Mouse (Mus musculus) left cerebral cortex, postnatal 14 days (tissue): Measurements from ENCODE around the gene Rftn1. TPM values are rescaled to one million over a fixed set of nuclear protein-coding genes. Genes with fewer than 3 reads are reported as not detected.
A peak's percentile ranks its signal among the peaks of the same experiment; 100 is the strongest.
"Not testable (repeated sequence)": the region's sequence is repeated elsewhere in the genome, so short reads cannot be mapped to it uniquely, and the experiment has no call there.

Experiments used
- DNase-seq, 2 experiments: peaks; one replicate each; pipeline ENCODE4 v3.0.0; 2021 to 2022; ENCODE audit warnings: low spot score in 2 of 2, mixed read lengths in 1 of 2
- intact Hi-C: fragments of 180-260 bp; cut with DNase I; formaldehyde crosslinking; loops from one replicate; pipeline ENCODE4 v1.15.1; 2025
- total RNA-seq, 2 experiments: library from RNA; stranded (reverse); gene quantifications; 2 replicates each; pipeline ENCODE4 v1.2.3; 2021

The Rftn1 gene
- total RNA-seq, 2 experiments from 2014 or later = 7.3 to 11.2 TPM

DNA sequence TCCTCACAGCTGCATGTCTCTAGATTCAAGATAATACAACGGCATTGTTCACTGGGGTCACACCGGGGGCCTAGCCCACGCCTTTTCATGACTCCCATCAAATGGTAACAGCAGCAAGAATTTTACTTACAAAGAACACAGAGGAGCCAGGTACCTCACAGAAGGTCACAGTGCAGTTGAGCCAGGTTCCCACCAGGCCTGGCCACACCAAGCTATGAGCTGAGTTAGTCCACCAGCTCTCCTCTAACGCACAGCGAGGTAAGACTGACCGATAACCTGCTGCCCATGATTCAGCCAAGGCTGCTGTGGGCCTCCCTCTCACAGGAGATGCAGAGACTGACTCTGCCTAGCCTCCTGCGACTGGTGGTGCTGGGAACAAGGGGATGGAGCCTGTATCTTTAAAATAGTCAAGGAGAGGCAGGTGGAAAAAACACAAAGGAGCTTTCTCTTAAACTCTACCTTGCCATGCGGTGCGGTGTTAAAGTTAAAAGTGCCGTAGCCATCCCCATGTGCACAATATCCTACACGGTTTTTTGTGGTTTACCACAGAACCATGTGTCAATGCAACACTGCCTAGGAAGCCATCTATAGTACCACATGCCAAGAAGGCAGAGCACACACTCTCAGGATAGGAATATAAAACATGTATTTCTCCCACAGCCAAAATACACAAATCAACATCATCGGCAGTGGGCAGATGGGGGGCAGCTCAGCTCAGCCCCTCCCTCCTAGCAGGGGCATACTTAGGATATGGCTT, 42.5 kb downstream of the Rftn1 start:
- no peak for DNase-seq
- intact Hi-C loops = no loop called here

GRCm38 (mm10) chr17:50143354-50143753, 47.1 kb downstream of the Rftn1 start:
- DNase-seq = no peak
- intact Hi-C loops = no loop called here

- no peak for DNase-seq
- intact Hi-C loops = no loop called here
These were observed 47.9 kb downstream of the Rftn1 start for GRCm38 (mm10) chr17:50142553-50142952.

DNA sequence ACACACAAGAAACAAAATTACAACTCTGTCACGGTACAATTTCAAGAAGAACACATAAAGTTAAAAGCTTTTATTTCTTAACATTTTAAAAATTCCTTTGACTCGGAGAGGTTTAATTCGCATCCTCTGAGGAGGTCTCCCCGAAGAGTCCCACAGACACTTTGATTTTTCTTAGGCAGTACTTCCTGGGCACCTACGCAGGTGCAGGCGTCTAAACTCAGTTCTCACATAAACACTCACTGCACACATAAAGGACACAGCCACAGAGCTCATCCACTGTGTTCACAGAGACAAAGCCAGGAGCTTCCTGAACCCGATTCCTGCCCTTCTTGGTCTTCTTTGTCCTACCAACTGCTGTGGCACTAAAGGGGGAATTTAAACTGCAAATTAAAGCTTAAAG, 48.3 kb downstream of the Rftn1 start:
- intact Hi-C loops = no loop called here
- DNase-seq = no peak

DNA sequence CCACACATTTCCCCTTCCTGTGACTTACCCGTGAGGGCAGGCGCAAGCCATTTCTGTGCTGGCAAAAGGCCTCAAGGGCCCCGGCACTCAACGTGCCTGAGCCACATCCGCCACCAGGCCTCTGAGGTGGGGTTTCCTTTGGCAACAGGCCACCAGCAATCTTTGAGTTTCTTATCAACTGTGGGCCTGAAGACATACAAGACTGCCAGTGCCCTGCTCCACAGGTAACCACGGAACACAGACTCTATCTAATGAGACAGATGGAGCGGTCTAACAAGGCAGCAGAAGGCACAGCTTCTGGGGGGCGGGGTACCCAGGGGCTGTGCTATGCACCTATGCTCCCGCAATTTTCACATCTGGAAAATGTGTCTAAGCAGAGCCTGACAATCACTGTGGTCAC, 54.4 kb downstream of the Rftn1 start:
- intact Hi-C loops = no loop called here
- DNase-seq = no peak

GRCm38 (mm10) chr17:50135466-50135865, 55.0 kb downstream of the Rftn1 start:
- no peak for DNase-seq
- intact Hi-C loops = no loop called here

DNA sequence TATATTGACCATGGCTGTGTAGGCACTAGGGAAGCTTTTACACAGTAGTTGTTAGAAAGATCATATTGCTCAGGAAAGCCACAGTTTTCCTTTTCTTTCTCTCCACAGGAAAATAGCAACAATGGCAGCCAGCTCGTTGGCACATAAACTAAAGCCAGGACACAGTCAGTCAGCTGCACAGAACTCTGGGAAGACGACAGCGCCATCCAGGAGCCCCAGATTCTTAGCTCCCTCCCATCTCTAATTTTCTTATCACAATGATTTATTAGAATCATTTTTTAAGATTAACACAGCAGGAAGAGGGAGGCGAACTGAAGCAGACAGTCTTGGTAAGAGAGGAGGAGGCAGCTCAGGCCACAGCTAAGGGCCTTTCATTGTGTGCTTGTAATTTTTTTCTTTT, 58.8 kb downstream of the Rftn1 start:
- no peak for DNase-seq
- intact Hi-C loops = no loop called here

GRCm38 (mm10) chr17:50130421-50130820, 60.1 kb downstream of the Rftn1 start:
- intact Hi-C loops = no loop called here
- DNase-seq = no peak

DNA sequence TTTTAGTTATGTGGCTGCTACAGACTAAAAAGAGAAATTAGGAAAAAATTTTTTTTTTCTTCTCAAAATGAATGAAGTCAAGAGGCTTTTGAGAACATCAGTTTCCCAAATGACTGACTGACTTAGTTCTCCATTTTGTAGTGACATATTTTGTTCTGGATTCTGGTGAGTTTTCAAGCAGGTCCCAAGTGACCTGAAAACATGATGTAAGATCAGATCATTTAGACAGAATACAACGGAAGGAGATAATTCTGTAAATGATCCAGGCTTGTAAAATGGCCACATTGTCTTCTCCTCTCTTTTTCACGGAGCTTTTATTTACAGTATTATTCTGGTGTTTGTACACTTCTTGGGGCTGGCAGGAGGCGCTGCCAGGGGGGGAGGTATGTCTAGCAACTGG, 62.1 kb downstream of the Rftn1 start:
- intact Hi-C loops = no loop called here
- DNase-seq = no peak

GRCm38 (mm10) chr17:50127045-50127813, 63.2 kb downstream of the Rftn1 start:
- no peak for DNase-seq
- intact Hi-C loops = no loop called here

- intact Hi-C loops = no loop called here
These were observed 63.9 kb downstream of the Rftn1 start for GRCm38 (mm10) chr17:50126545-50126944.

GRCm38 (mm10) chr17:50125900-50126299, 64.6 kb downstream of the Rftn1 start:
- intact Hi-C loops = no loop called here
- no peak for DNase-seq

More at GRCm38 (mm10) chr17:50126545-50126944, 63.9 kb downstream of the Rftn1 start:
- no peak for DNase-seq

DNA sequence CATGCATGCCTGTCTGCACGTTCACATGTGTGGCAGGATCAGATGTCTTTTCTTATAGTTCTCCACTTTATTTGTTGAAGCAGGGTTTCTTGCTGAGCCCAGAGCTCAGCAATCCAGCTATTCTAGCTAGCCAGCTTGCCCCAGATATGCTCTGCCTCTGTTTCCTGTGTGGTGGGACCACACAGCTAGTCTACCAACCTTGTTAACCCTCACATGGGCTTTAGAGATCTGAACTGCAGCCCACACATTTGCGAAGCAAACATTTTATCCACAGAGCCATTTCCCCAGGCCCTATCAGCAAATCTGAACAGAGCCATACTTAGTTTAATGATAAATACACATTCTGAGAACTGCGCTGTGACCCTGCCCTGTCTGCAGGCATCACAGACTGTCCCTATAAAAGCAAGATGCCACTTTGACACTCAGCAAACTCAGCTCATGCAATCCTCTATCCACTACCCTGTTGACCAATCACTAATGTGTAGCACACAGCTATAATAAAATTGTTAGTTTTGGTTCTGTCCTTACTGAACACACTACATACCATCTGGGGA, 65.2 kb downstream of the Rftn1 start:
- DNase-seq = no peak
- intact Hi-C loops = no loop called here

- intact Hi-C loops = no loop called here
- DNase-seq = no peak
These were observed 65.8 kb downstream of the Rftn1 start for GRCm38 (mm10) chr17:50124708-50125107.

- no peak for DNase-seq
- intact Hi-C loops = no loop called here
These were observed 67.9 kb downstream of the Rftn1 start for GRCm38 (mm10) chr17:50122555-50122954.

DNA sequence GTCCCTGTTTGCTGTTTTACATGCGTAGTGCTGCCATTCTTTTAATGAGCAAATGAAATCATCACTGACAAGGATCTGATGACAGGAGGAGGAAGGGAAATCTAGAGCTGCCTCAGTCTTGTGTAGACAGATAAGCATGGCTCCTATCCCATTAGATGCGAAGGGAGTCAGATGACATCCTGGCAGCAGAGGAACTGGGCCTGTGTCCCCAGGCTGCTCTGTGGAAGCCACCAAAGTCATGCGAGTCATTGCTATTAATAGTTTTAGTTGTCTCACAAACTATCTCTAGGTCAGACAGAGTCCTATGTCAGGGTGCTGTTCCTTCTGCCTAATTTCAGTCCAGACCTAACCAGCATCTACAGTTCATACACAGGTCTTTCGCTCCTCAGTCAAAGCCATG, 70.4 kb downstream of the Rftn1 start:
- intact Hi-C loops = no loop called here
- DNase-seq = no peak

- intact Hi-C loops = no loop called here
- DNase-seq = no peak
These were observed 73.0 kb downstream of the Rftn1 start for GRCm38 (mm10) chr17:50117461-50117860.

DNA sequence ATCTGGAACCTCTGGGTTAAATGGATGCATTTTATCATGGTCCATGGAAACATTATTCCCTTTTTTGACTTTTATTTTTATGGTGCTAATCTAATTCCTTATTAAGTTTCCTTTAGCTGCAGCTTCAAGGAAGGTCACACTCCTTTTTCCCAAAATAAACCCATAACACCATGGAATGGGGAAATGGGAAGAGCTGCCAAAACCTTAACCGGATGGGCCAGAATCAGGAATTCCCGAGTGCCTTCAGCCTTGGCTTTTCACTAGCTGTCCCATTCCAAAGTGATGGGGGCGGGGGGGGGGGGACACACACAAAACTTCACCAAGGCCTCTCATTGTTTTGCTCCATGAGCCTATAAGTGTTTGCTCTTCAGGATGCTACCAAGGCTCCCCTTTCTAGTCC, 73.5 kb downstream of the Rftn1 start:
- no peak for DNase-seq
- intact Hi-C loops = no loop called here

GRCm38 (mm10) chr17:50116401-50116800, 74.1 kb downstream of the Rftn1 start:
- DNase-seq, intact Hi-C loops: not testable (repeated sequence)

- intact Hi-C loops, DNase-seq: not testable (repeated sequence)
These were observed 74.8 kb downstream of the Rftn1 start for GRCm38 (mm10) chr17:50115716-50116115.

DNA sequence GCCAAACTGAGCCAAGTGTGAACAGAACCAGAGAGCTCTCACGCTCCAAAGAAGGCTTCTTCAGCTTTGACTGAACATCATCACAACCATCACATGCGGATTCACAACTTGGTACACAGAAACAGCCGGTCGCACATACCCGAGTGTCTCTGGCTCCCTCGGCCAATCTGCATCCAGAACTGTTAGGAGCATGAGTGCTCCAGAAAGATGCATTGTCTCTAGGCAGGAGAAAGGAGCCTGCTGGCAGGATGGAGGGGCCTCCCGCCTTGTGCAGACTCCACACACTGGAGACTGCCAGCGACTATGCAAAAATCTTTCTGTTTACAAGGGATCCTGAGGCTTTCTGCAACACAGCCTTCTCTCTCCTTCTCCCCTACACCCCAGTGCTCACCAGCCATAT, 75.8 kb downstream of the Rftn1 start:
- intact Hi-C loops = no loop called here
- peak in 1 of 2 experiments; percentile 28 for DNase-seq
